Mouse (Mus musculus) mouse trophoblast stem cell (cell line): ENCODE measurements around the gene Nudt16l1.

Source experiments
- in situ Hi-C, 2 experiments: fragments of 300-500 bp; cut with MseI, MboI; formaldehyde crosslinking; loops; 2 replicates in 1 of 2; 3 replicates in 1 of 2; pipeline ENCODE4 v1.15.1; 2025

Gene Nudt16l1

GRCm38 (mm10) chr16:4956609-4957008, 18.0 kb downstream of the Nudt16l1 start:
- in situ Hi-C loops = no loop called here

DNA sequence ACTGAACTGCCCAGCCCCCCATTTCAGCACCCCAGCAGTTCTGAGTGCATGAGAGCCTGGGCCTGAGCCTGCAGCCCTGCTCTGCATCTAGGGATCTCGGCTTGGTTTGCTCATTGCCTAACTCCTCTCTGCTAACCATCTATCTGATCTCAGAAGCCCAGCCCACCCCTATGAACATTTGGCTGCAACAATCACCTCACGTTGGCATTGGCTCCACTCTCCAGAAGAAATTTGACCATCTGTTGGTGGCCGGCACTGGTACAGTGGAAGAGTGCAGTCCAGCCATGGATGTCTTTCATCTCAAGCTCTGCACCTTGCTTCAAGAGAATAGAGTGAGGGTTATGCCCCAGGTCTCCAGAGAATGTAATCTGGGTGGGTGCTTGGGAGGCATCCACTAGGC, 18.9 kb downstream of the Nudt16l1 start:
- in situ Hi-C loops = no loop called here

DNA sequence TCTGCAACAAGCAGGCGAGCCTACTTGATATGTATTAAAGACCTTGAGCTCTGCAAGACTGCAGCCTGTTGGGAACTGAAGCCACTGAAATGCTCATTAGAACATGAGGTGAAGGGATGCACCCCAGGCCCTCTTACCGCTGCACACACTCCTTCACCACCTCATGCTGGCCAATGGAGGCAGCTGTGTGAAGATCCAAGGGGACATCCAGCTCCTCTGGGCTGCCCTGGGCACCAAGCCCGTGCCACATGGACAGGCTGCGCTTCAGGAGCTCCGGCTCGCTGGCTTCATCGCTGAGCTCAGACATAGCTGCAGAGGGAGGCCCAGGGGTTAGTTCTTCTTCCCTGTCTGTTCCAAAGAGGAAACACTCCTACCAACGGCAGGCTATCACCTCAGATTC, 21.7 kb downstream of the Nudt16l1 start:
- in situ Hi-C loops = no loop called here

DNA sequence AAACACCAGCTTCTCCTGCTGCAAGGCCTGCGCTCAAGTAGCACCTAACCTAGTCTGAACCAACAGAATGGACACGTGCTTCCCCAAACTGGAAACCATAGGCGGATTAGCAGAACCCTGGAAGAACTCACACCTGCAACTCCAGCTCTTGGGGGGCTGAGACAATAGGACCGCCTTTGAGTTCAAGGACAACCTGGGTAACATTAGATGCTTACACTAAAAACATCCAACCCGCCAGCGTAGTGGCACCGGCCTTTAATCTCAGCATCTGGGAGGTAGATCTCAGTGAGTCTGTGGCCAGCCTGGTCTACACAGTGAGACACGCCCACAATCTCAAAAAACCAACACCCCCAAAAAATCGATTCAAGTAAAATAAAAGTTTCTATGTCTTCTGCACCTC, 24.8 kb downstream of the Nudt16l1 start:
- in situ Hi-C loops = no loop called here

GRCm38 (mm10) chr16:4963797-4964709, 25.5 kb downstream of the Nudt16l1 start, which contains the start of gene Anks3:
Gene Anks3, minus strand, starts transcription at chr16:4964205.
- in situ Hi-C loops = no loop called here

GRCm38 (mm10) chr16:4964731-4965391, 26.3 kb downstream of the Nudt16l1 start:
- in situ Hi-C loops = no loop called here

DNA sequence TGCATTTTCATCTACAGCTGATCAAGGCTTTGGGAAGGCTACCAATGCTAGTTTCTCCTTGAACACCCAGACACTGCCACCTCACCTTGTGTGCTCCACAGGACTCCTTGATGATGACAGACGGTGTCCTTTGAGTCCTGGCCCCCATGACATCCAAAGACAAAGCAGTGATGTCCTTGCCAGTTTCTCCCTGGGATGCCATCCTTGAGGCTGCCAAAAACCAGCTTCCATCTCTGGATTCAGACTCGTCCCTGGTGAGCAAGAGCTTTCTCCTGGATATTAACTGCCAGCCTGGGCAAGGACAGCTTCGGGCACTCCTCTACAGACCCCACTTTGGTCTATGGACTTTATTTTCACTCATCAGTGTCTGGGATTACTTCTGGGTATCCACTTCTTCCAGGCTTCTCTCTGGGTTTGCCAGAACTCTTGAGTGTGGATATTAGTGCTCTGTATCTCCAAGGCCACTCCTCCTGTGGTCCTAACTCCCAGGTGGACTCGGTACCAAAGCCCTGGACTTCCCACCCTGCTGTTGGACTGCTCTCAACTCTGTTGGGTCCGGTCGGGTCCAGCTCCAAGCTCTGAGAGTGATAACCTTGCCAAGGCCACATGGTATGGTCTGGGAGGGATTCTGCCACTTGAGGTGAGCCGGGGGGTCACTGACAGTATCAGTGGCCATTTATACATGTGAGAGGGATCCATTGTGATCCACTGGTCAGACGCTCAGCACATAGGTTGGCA, 27.0 kb downstream of the Nudt16l1 start:
- in situ Hi-C loops = no loop called here

DNA sequence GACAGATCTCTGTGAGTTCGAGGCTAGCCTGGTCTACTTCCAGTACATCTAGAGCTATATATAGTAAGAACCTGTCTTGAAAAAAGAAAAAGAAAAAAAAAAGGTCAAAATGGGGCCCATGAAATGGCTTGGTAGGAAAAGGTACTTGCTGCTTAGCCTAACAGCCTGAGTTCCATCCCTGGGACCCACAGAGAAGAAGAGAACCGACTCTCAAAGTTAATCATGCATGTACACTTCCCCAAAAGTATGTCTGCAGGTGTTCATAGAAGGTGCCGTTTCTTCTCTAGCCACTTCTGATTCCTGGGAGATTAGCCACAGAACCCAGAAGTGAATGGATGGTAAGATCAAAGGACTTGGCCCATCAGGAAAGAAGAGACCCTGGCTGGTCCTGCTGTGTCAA, 29.9 kb downstream of the Nudt16l1 start:
- in situ Hi-C loops = no loop called here

- in situ Hi-C loops = no loop called here
Measured at GRCm38 (mm10) chr16:4969055-4969843, 30.7 kb downstream of the Nudt16l1 start.

- in situ Hi-C loops = no loop called here
Measured at GRCm38 (mm10) chr16:4971626-4972025, 33.1 kb downstream of the Nudt16l1 start.

DNA sequence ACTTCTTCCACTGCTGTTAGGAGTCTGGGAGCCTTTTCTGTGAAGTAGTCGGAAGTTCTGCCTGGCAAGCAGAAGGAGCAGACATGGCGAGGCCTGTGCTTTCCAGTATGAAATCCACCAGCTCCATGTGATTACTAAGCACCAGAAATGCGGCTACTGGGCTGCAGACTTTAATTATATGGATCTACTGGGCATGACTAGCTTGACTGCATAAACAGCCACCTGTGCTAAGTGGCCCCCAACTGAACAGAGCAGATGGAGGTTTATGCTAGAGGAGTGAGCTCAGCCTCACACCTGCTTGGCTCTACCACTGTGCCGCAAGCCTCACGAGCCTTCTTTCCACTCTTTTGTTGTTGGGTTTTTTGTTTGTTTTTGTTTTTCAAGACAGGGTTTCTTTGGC, 36.0 kb downstream of the Nudt16l1 start:
- in situ Hi-C loops = no loop called here

GRCm38 (mm10) chr16:4976180-4976579, 37.6 kb downstream of the Nudt16l1 start:
- in situ Hi-C loops = no loop called here

DNA sequence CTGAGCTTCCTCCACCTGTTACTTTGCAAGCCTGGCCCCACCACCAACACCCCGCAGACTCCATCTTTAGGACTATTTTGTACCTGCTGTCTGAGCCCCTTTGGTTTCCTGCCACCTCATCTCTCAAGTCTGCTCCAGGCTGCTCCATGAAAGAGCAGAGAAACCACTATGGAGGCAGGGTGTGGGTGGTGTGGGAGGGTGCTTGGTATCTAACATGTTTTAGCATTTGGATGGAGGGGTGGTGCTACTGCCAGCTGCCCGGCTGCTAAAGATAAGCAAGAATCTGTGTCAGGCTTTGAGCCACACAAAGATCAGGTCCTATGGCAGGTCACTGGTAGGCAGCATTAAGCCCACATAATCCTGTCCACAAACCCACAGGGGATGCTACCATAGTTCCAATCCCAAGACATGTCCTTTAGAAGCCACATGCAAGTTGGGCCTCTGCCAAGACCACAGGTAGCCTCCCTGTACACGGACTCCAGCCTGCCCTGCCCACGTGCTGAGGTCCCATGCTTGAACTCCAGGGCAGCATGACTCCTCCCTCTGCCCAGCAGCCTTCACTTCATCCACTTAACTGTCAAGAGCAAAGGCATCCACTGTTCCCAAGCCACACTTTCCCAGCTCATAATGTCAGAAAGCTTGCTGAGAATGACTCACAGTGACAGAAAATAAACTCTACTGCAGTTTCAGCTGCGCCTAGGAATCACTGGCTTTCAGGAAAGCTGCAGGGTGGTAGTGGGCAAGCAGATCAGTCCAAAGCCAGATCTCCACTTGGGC, 39.9 kb downstream of the Nudt16l1 start:
- in situ Hi-C loops = no loop called here

- in situ Hi-C loops = no loop called here
Measured at GRCm38 (mm10) chr16:4979755-4980380, 41.3 kb downstream of the Nudt16l1 start.

DNA sequence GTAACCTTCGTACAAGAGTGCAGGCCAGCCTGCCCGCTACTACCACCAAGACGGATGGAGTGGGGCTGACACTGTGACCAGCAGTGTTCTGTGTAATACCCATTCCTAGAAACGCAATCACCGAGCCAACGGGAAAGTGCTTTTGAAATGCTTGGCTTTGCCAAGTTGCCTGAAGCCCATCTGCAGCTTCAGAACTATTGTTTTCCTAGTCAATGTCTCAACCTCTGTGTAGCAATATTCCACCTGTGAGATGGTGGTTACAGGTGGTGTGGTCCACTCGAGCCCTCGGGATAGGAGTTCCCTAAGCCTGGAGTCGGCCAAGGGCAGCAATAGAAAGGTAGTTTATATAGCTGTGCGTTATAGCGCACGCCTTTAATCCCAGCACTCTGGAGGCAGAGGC, 46.2 kb downstream of the Nudt16l1 start:
- in situ Hi-C loops = no loop called here
